Mouse (Mus musculus): ENCODE measurements around the gene March5. TPM values are rescaled to one million over a fixed set of nuclear protein-coding genes. Genes with fewer than 3 reads are reported as not detected.

Gene March5
- polyA plus RNA-seq, 1 experiment from 2014 or later, result 89.6 TPM

GRCm38 (mm10) chr19:37175919-37176318 lies 31.4 kb upstream of the March5 start:
- ATAC-seq (replicated peaks; ENCODE audit: insufficient number of reproducible peaks, low FRiP score, low TSS enrichment), result no peak
- Histone ChIP-seq H3K9ac (ENCODE audit: low read depth, low read length) (peak overlapping the region; percentile 77), H3K9me3 (replicated peaks; ENCODE audit: control insufficient read depth, low read length) (no peaks in the 10 kb centered on the region), H3K27ac (ENCODE audit: low read depth, low read length) (peak overlapping the region; percentile 93), H3K4me2 (peak overlapping the region; percentile 71), H3K4me1 (ENCODE audit: control insufficient read depth, insufficient read depth, low read length) (peaks cover 5% of the 10 kb centered on the region; the same call in 1 of the 2 replicates), H3K27me3 (ENCODE audit: control insufficient read depth, insufficient read depth, low read length) (0 out of 2 replicates have a peak, but pooled peaks cover 2% of the 10 kb centered on the region), H3K4me3 (ENCODE audit: low read depth, low read length) (peak overlapping the region; percentile 75), H3K36me3 (ENCODE audit: control insufficient read depth, insufficient read depth, low read length) (no peaks in the 10 kb centered on the region)
- 6% methylated on average over 6 of the region's 6 CpGs for WGBS (ENCODE audit: insufficient replicate concordance)

GRCm38 (mm10) chr19:37176879-37177462 lies 30.4 kb upstream of the March5 start:
- peaks cover 5% of the 10 kb centered on the region; the same call in 1 of the 2 replicates for H3K4me1 ChIP-seq (ENCODE audit: control insufficient read depth, insufficient read depth, low read length)
- H3K9me3 ChIP-seq (replicated peaks; ENCODE audit: control insufficient read depth, low read length), result no peaks in the 10 kb centered on the region
- H3K27me3 ChIP-seq (ENCODE audit: control insufficient read depth, insufficient read depth, low read length), result 0 out of 2 replicates have a peak, but pooled peaks cover 2% of the 10 kb centered on the region
- no peak overlapping the region for H3K9ac ChIP-seq (ENCODE audit: low read depth, low read length)
- WGBS (ENCODE audit: insufficient replicate concordance), result 30% methylated on average over 4 of the region's 4 CpGs
- peak overlapping the region; percentile 57 for H3K4me2 ChIP-seq
- peak overlapping the region; percentile 50; the same call in 1 of the 2 replicates for H3K27ac ChIP-seq (ENCODE audit: low read depth, low read length)
- peak overlapping the region; percentile 31 for H3K4me3 ChIP-seq (ENCODE audit: low read depth, low read length)
- no peaks in the 10 kb centered on the region for H3K36me3 ChIP-seq (ENCODE audit: control insufficient read depth, insufficient read depth, low read length)
- no peak for ATAC-seq (replicated peaks; ENCODE audit: insufficient number of reproducible peaks, low FRiP score, low TSS enrichment)

GRCm38 (mm10) chr19:37177819-37178708 lies 29.3 kb upstream of the March5 start:
- peak overlapping the region; percentile 45 for H3K4me3 ChIP-seq (ENCODE audit: low read depth, low read length)
- WGBS (ENCODE audit: insufficient replicate concordance), result 14% methylated on average over 17 of the region's 17 CpGs
- peak overlapping the region; percentile 65 for H3K4me2 ChIP-seq
- H3K36me3 ChIP-seq (ENCODE audit: control insufficient read depth, insufficient read depth, low read length), result no peaks in the 10 kb centered on the region
- no peak overlapping the region for H3K27ac ChIP-seq (ENCODE audit: low read depth, low read length)
- ATAC-seq (replicated peaks; ENCODE audit: insufficient number of reproducible peaks, low FRiP score, low TSS enrichment), result 0 out of 2 replicates have a peak, but pooled peaks have one; percentile 49
- H3K9ac ChIP-seq (ENCODE audit: low read depth, low read length), result peak overlapping the region; percentile 36; the same call in 1 of the 2 replicates
- H3K27me3 ChIP-seq (ENCODE audit: control insufficient read depth, insufficient read depth, low read length), result 0 out of 2 replicates have a peak, but pooled peaks cover 2% of the 10 kb centered on the region
- H3K4me1 ChIP-seq (ENCODE audit: control insufficient read depth, insufficient read depth, low read length), result 0 out of 2 replicates have a peak, but pooled peaks cover 2% of the 10 kb centered on the region
- H3K9me3 ChIP-seq (replicated peaks; ENCODE audit: control insufficient read depth, low read length), result no peaks in the 10 kb centered on the region

GRCm38 (mm10) chr19:37188366-37188948 lies 18.9 kb upstream of the March5 start:
- Histone ChIP-seq H3K27me3 (ENCODE audit: control insufficient read depth, insufficient read depth, low read length) (no peaks in the 10 kb centered on the region), H3K4me1 (ENCODE audit: control insufficient read depth, insufficient read depth, low read length) (no peaks in the 10 kb centered on the region), H3K36me3 (ENCODE audit: control insufficient read depth, insufficient read depth, low read length) (no peaks in the 10 kb centered on the region), H3K27ac (ENCODE audit: low read depth, low read length) (no peak overlapping the region), H3K4me2 (no peak overlapping the region), H3K4me3 (ENCODE audit: low read depth, low read length) (no peak overlapping the region), H3K9me3 (replicated peaks; ENCODE audit: control insufficient read depth, low read length) (no peaks in the 10 kb centered on the region), H3K9ac (ENCODE audit: low read depth, low read length) (no peak overlapping the region)
- WGBS (ENCODE audit: insufficient replicate concordance), result 51% methylated on average over 4 of the region's 4 CpGs
- no peak for ATAC-seq (replicated peaks; ENCODE audit: insufficient number of reproducible peaks, low FRiP score, low TSS enrichment)

- Histone ChIP-seq H3K4me3 (ENCODE audit: low read depth, low read length) (no peak overlapping the region), H3K9me3 (replicated peaks; ENCODE audit: control insufficient read depth, low read length) (no peaks in the 10 kb centered on the region), H3K9ac (ENCODE audit: low read depth, low read length) (no peak overlapping the region), H3K4me1 (ENCODE audit: control insufficient read depth, insufficient read depth, low read length) (no peaks in the 10 kb centered on the region), H3K4me2 (no peak overlapping the region), H3K36me3 (ENCODE audit: control insufficient read depth, insufficient read depth, low read length) (no peaks in the 10 kb centered on the region), H3K27ac (ENCODE audit: low read depth, low read length) (no peak overlapping the region), H3K27me3 (ENCODE audit: control insufficient read depth, insufficient read depth, low read length) (no peaks in the 10 kb centered on the region)
- no peak for ATAC-seq (replicated peaks; ENCODE audit: insufficient number of reproducible peaks, low FRiP score, low TSS enrichment)
- 59% methylated on average over 5 of the region's 5 CpGs for WGBS (ENCODE audit: insufficient replicate concordance)
Measured at GRCm38 (mm10) chr19:37192475-37193058, 14.8 kb upstream of the March5 start.

- WGBS (ENCODE audit: insufficient replicate concordance), result 61% methylated on average over 1 of the region's 1 CpGs
- Histone ChIP-seq H3K4me3 (ENCODE audit: low read depth, low read length) (no peak overlapping the region), H3K36me3 (ENCODE audit: control insufficient read depth, insufficient read depth, low read length) (no peaks in the 10 kb centered on the region), H3K4me2 (no peak overlapping the region), H3K27ac (ENCODE audit: low read depth, low read length) (no peak overlapping the region), H3K27me3 (ENCODE audit: control insufficient read depth, insufficient read depth, low read length) (no peaks in the 10 kb centered on the region), H3K9ac (ENCODE audit: low read depth, low read length) (no peak overlapping the region), H3K9me3 (replicated peaks; ENCODE audit: control insufficient read depth, low read length) (no peaks in the 10 kb centered on the region), H3K4me1 (ENCODE audit: control insufficient read depth, insufficient read depth, low read length) (no peaks in the 10 kb centered on the region)
- ATAC-seq (replicated peaks; ENCODE audit: insufficient number of reproducible peaks, low FRiP score, low TSS enrichment), result no peak
Measured at GRCm38 (mm10) chr19:37198165-37198880, 9.0 kb upstream of the March5 start.

GRCm38 (mm10) chr19:37199889-37200288 lies 7.5 kb upstream of the March5 start:
- H3K4me1 ChIP-seq (ENCODE audit: control insufficient read depth, insufficient read depth, low read length), result no peaks in the 10 kb centered on the region
- H3K9me3 ChIP-seq (replicated peaks; ENCODE audit: control insufficient read depth, low read length), result no peaks in the 10 kb centered on the region
- no peak for ATAC-seq (replicated peaks; ENCODE audit: insufficient number of reproducible peaks, low FRiP score, low TSS enrichment)
- WGBS (ENCODE audit: insufficient replicate concordance), result 72% methylated on average over 2 of the region's 2 CpGs
- no peak overlapping the region for H3K4me2 ChIP-seq
- no peak overlapping the region for H3K27ac ChIP-seq (ENCODE audit: low read depth, low read length)
- no peak overlapping the region for H3K9ac ChIP-seq (ENCODE audit: low read depth, low read length)
- H3K27me3 ChIP-seq (ENCODE audit: control insufficient read depth, insufficient read depth, low read length), result no peaks in the 10 kb centered on the region
- no peaks in the 10 kb centered on the region for H3K36me3 ChIP-seq (ENCODE audit: control insufficient read depth, insufficient read depth, low read length)
- no peak overlapping the region for H3K4me3 ChIP-seq (ENCODE audit: low read depth, low read length)

- Histone ChIP-seq H3K4me3 (ENCODE audit: low read depth, low read length) (no peak overlapping the region), H3K36me3 (ENCODE audit: control insufficient read depth, insufficient read depth, low read length) (no peaks in the 10 kb centered on the region), H3K4me1 (ENCODE audit: control insufficient read depth, insufficient read depth, low read length) (no peaks in the 10 kb centered on the region), H3K4me2 (no peak overlapping the region), H3K27ac (ENCODE audit: low read depth, low read length) (no peak overlapping the region), H3K9me3 (replicated peaks; ENCODE audit: control insufficient read depth, low read length) (no peaks in the 10 kb centered on the region), H3K9ac (ENCODE audit: low read depth, low read length) (no peak overlapping the region), H3K27me3 (ENCODE audit: control insufficient read depth, insufficient read depth, low read length) (no peaks in the 10 kb centered on the region)
- WGBS (ENCODE audit: insufficient replicate concordance), result 95% methylated on average over 1 of the region's 1 CpGs
- ATAC-seq (replicated peaks; ENCODE audit: insufficient number of reproducible peaks, low FRiP score, low TSS enrichment), result no peak
Measured at GRCm38 (mm10) chr19:37203371-37203770, 4.0 kb upstream of the March5 start.

Data from heart, embryonic 11.5 days (tissue).